Mouse (Mus musculus): ENCODE measurements at regions not wholly inside any gene's neighbourhood (a gene's known extent, or its start where the extent isn't known, plus 50 kb on each side); places are given as distances from the start of the nearest gene placed in this dataset.

GRCm38 (mm10) chr1:92754793-92755488, 76.5 kb upstream of the Gpc1 start:
- H3K27ac ChIP-seq (ENCODE audit: low read depth, low read length): no peak overlapping the region
- no peaks in the 10 kb centered on the region for H3K4me1 ChIP-seq (ENCODE audit: control insufficient read depth, insufficient read depth, low read length)
- H3K9ac ChIP-seq (replicated peaks; ENCODE audit: low read depth, low read length): no peak overlapping the region
- no peak overlapping the region for H3K4me2 ChIP-seq (ENCODE audit: low read depth, low read length)
- WGBS: 72% methylated on average over 20 of the region's 20 CpGs
- H3K27me3 ChIP-seq (ENCODE audit: control insufficient read depth, insufficient read depth, low read length): no peaks in the 10 kb centered on the region
- H3K9me3 ChIP-seq (ENCODE audit: control insufficient read depth, low read length): no peaks in the 10 kb centered on the region
- ATAC-seq (ENCODE audit: low read depth): no peak
- no peak overlapping the region for H3K4me3 ChIP-seq (ENCODE audit: low read depth, low read length)
- H3K36me3 ChIP-seq (ENCODE audit: control insufficient read depth, insufficient read depth, low read length): no peaks in the 10 kb centered on the region

GRCm38 (mm10) chr1:92751700-92752136, 79.7 kb upstream of the Gpc1 start:
- Histone ChIP-seq H3K4me3 (ENCODE audit: low read depth, low read length) (no peak overlapping the region), H3K9me3 (ENCODE audit: control insufficient read depth, low read length) (no peaks in the 10 kb centered on the region), H3K27me3 (ENCODE audit: control insufficient read depth, insufficient read depth, low read length) (no peaks in the 10 kb centered on the region), H3K36me3 (ENCODE audit: control insufficient read depth, insufficient read depth, low read length) (no peaks in the 10 kb centered on the region), H3K4me1 (ENCODE audit: control insufficient read depth, insufficient read depth, low read length) (no peaks in the 10 kb centered on the region), H3K9ac (replicated peaks; ENCODE audit: low read depth, low read length) (no peak overlapping the region), H3K4me2 (ENCODE audit: low read depth, low read length) (no peak overlapping the region), H3K27ac (ENCODE audit: low read depth, low read length) (no peak overlapping the region)
- no peak for ATAC-seq (ENCODE audit: low read depth)
- WGBS: 45% methylated on average over 4 of the region's 4 CpGs

- Histone ChIP-seq H3K27me3 (ENCODE audit: control insufficient read depth, insufficient read depth, low read length) (no peaks in the 10 kb centered on the region), H3K4me2 (ENCODE audit: low read depth, low read length) (no peak overlapping the region), H3K9ac (replicated peaks; ENCODE audit: low read depth, low read length) (no peak overlapping the region), H3K4me1 (ENCODE audit: control insufficient read depth, insufficient read depth, low read length) (no peaks in the 10 kb centered on the region), H3K4me3 (ENCODE audit: low read depth, low read length) (no peak overlapping the region), H3K27ac (ENCODE audit: low read depth, low read length) (no peak overlapping the region), H3K36me3 (ENCODE audit: control insufficient read depth, insufficient read depth, low read length) (no peaks in the 10 kb centered on the region), H3K9me3 (ENCODE audit: control insufficient read depth, low read length) (no peaks in the 10 kb centered on the region)
- no peak for ATAC-seq (ENCODE audit: low read depth)
- WGBS: 66% methylated on average over 7 of the region's 7 CpGs
Measured at GRCm38 (mm10) chr1:92749475-92749874, 82.0 kb upstream of the Gpc1 start.

GRCm38 (mm10) chr1:92745284-92745683, 86.2 kb upstream of the Gpc1 start:
- Histone ChIP-seq H3K4me2 (ENCODE audit: low read depth, low read length) (no peak overlapping the region), H3K36me3 (ENCODE audit: control insufficient read depth, insufficient read depth, low read length) (no peaks in the 10 kb centered on the region), H3K9me3 (ENCODE audit: control insufficient read depth, low read length) (no peaks in the 10 kb centered on the region), H3K4me3 (ENCODE audit: low read depth, low read length) (no peak overlapping the region), H3K9ac (replicated peaks; ENCODE audit: low read depth, low read length) (no peak overlapping the region), H3K27ac (ENCODE audit: low read depth, low read length) (peak overlapping the region; percentile 25; the same call in 1 of the 2 replicates), H3K27me3 (ENCODE audit: control insufficient read depth, insufficient read depth, low read length) (no peaks in the 10 kb centered on the region), H3K4me1 (ENCODE audit: control insufficient read depth, insufficient read depth, low read length) (no peaks in the 10 kb centered on the region)
- 89% methylated on average over 5 of the region's 5 CpGs for WGBS
- ATAC-seq (ENCODE audit: low read depth): 0 out of 2 replicates have a peak, but pooled peaks have one; percentile 17

GRCm38 (mm10) chr1:92744528-92745241, 86.8 kb upstream of the Gpc1 start:
- Histone ChIP-seq H3K4me3 (ENCODE audit: low read depth, low read length) (no peak overlapping the region), H3K27ac (ENCODE audit: low read depth, low read length) (peak overlapping the region; percentile 25; the same call in 1 of the 2 replicates), H3K4me1 (ENCODE audit: control insufficient read depth, insufficient read depth, low read length) (no peaks in the 10 kb centered on the region), H3K27me3 (ENCODE audit: control insufficient read depth, insufficient read depth, low read length) (no peaks in the 10 kb centered on the region), H3K4me2 (ENCODE audit: low read depth, low read length) (no peak overlapping the region), H3K9ac (replicated peaks; ENCODE audit: low read depth, low read length) (no peak overlapping the region), H3K9me3 (ENCODE audit: control insufficient read depth, low read length) (no peaks in the 10 kb centered on the region), H3K36me3 (ENCODE audit: control insufficient read depth, insufficient read depth, low read length) (no peaks in the 10 kb centered on the region)
- WGBS: 41% methylated on average over 9 of the region's 9 CpGs
- ATAC-seq (ENCODE audit: low read depth): peak; percentile 76; the same call in 1 of the 2 replicates

GRCm38 (mm10) chr1:92742881-92743621, 88.4 kb upstream of the Gpc1 start:
- WGBS: 73% methylated on average over 4 of the region's 4 CpGs
- H3K4me1 ChIP-seq (ENCODE audit: control insufficient read depth, insufficient read depth, low read length): peaks cover under 1% of the 10 kb centered on the region; the same call in 1 of the 2 replicates
- H3K4me2 ChIP-seq (ENCODE audit: low read depth, low read length): no peak overlapping the region
- H3K9me3 ChIP-seq (ENCODE audit: control insufficient read depth, low read length): no peaks in the 10 kb centered on the region
- no peaks in the 10 kb centered on the region for H3K27me3 ChIP-seq (ENCODE audit: control insufficient read depth, insufficient read depth, low read length)
- no peak overlapping the region for H3K9ac ChIP-seq (replicated peaks; ENCODE audit: low read depth, low read length)
- H3K36me3 ChIP-seq (ENCODE audit: control insufficient read depth, insufficient read depth, low read length): no peaks in the 10 kb centered on the region
- H3K4me3 ChIP-seq (ENCODE audit: low read depth, low read length): no peak overlapping the region
- no peak for ATAC-seq (ENCODE audit: low read depth)
- no peak overlapping the region for H3K27ac ChIP-seq (ENCODE audit: low read depth, low read length)

GRCm38 (mm10) chr1:92742300-92742699, 89.1 kb upstream of the Gpc1 start:
- no peak overlapping the region for H3K4me3 ChIP-seq (ENCODE audit: low read depth, low read length)
- WGBS: 85% methylated on average over 6 of the region's 6 CpGs
- H3K4me2 ChIP-seq (ENCODE audit: low read depth, low read length): no peak overlapping the region
- no peak overlapping the region for H3K9ac ChIP-seq (replicated peaks; ENCODE audit: low read depth, low read length)
- peaks cover 4% of the 10 kb centered on the region; the same call in 1 of the 2 replicates for H3K4me1 ChIP-seq (ENCODE audit: control insufficient read depth, insufficient read depth, low read length)
- no peaks in the 10 kb centered on the region for H3K27me3 ChIP-seq (ENCODE audit: control insufficient read depth, insufficient read depth, low read length)
- H3K9me3 ChIP-seq (ENCODE audit: control insufficient read depth, low read length): no peaks in the 10 kb centered on the region
- ATAC-seq (ENCODE audit: low read depth): no peak
- no peaks in the 10 kb centered on the region for H3K36me3 ChIP-seq (ENCODE audit: control insufficient read depth, insufficient read depth, low read length)
- H3K27ac ChIP-seq (ENCODE audit: low read depth, low read length): no peak overlapping the region

- Histone ChIP-seq H3K4me2 (ENCODE audit: low read depth, low read length) (no peak overlapping the region), H3K27me3 (ENCODE audit: control insufficient read depth, insufficient read depth, low read length) (no peaks in the 10 kb centered on the region), H3K9ac (replicated peaks; ENCODE audit: low read depth, low read length) (no peak overlapping the region), H3K9me3 (ENCODE audit: control insufficient read depth, low read length) (no peaks in the 10 kb centered on the region), H3K4me1 (ENCODE audit: control insufficient read depth, insufficient read depth, low read length) (peaks cover 4% of the 10 kb centered on the region; the same call in 1 of the 2 replicates), H3K4me3 (ENCODE audit: low read depth, low read length) (no peak overlapping the region), H3K36me3 (ENCODE audit: control insufficient read depth, insufficient read depth, low read length) (no peaks in the 10 kb centered on the region), H3K27ac (ENCODE audit: low read depth, low read length) (no peak overlapping the region)
- 86% methylated on average over 5 of the region's 5 CpGs for WGBS
- no peak for ATAC-seq (ENCODE audit: low read depth)
Measured at GRCm38 (mm10) chr1:92741047-92741446, 90.4 kb upstream of the Gpc1 start.

Data from neural tube, embryonic 14.5 days (tissue).